17 mouse cellular contexts compared by ENCODE assay signal in genomic region chr1:152394956-152395515, GRCm38 (mm10). TPM values are rescaled to one million over a fixed set of nuclear protein-coding genes. Genes with fewer than 3 reads are reported as not detected.
"Had no signal": no experiment of that assay in that cellular context is flagged by ENCODE, and none has a peak within 500 bp of the region (broad histone marks: within the 10 kb centered on the region; RNA-seq: fewer than 3 reads in every experiment).

No protein-coding gene starts in this region.

- H3K4me1 ChIP-seq: liver, embryonic 12.5 days; neural tube, embryonic 13.5 days had no signal

- H3K27ac ChIP-seq: kidney, embryonic 15.5 days; limb, embryonic 15.5 days; liver, embryonic 12.5 days; macrophage; neural tube, embryonic 13.5 days had no signal

- DNase-seq: layer of hippocampus, adult 9-11 months; layer of hippocampus, postnatal 36 days; retina, postnatal 1 day; right cerebral cortex, postnatal 4 days; spleen, adult 18-20 months; thymus, adult 18-20 months; thymus, postnatal 14 days had no signal

- H3K4me2 ChIP-seq: kidney, embryonic 15.5 days; limb, embryonic 15.5 days; liver, embryonic 12.5 days; midbrain, embryonic 11.5 days; neural tube, embryonic 13.5 days had no signal

- H3K36me3 ChIP-seq: kidney, embryonic 15.5 days; limb, embryonic 15.5 days; liver, embryonic 12.5 days; neural tube, embryonic 13.5 days had no signal

- H3K4me3 ChIP-seq: kidney, embryonic 15.5 days; limb, embryonic 15.5 days; liver, embryonic 12.5 days; megakaryocyte, embryonic 14.5 days; neural tube, embryonic 13.5 days had no signal

- H3K9ac ChIP-seq: kidney, embryonic 15.5 days; limb, embryonic 15.5 days; liver, embryonic 12.5 days; neural tube, embryonic 13.5 days had no signal

- H3K9me3 ChIP-seq: kidney, embryonic 15.5 days; limb, embryonic 15.5 days; neural tube, embryonic 13.5 days had no signal

- ATAC-seq: hindbrain, embryonic 16.5 days; inflammation-experienced regulatory T-cells, adult 6 months; liver, embryonic 12.5 days; midbrain, embryonic 16.5 days had no signal

RNA-seq across cellular contexts. Expression of gene Colgalt2, which starts 4.6 kb away (rescaled TPM):
- polyA plus RNA-seq: inflammation-experienced regulatory T-cells, adult 6 months; macrophage had no signal
